Mouse (Mus musculus) G1E (cell line): ENCODE measurements around the gene Cd3d.

ENCODE experiments used
- CTCF ChIP-seq: IDR thresholded peaks from 2 replicates; pipeline ENCODE4 v1.5.1; 2012; ENCODE audit warnings: low read depth, low read length, inconsistent platforms, mixed read lengths
- GATA1 ChIP-seq: IDR thresholded peaks from 2 replicates; pipeline ENCODE4 v1.6.1; 2012; ENCODE audit warnings: borderline replicate concordance, low read length, inconsistent platforms, mixed read lengths
- GATA2 ChIP-seq: IDR thresholded peaks from 2 replicates; pipeline ENCODE4 v1.6.1; 2012; ENCODE audit warnings: low read depth, low read length, inconsistent platforms, borderline replicate concordance
- POLR2AphosphoS5 ChIP-seq: IDR thresholded peaks from 2 replicates; pipeline ENCODE4 v1.6.1; 2012; ENCODE audit warnings: low read depth, low read length, inconsistent platforms; ENCODE audit not compliant: insufficient replicate concordance
- TAL1 ChIP-seq: conservative IDR thresholded peaks from 2 replicates; pipeline ENCODE4 v1.6.1; 2012; ENCODE audit warnings: low read depth, low read length, inconsistent platforms, mixed read lengths

DNA sequence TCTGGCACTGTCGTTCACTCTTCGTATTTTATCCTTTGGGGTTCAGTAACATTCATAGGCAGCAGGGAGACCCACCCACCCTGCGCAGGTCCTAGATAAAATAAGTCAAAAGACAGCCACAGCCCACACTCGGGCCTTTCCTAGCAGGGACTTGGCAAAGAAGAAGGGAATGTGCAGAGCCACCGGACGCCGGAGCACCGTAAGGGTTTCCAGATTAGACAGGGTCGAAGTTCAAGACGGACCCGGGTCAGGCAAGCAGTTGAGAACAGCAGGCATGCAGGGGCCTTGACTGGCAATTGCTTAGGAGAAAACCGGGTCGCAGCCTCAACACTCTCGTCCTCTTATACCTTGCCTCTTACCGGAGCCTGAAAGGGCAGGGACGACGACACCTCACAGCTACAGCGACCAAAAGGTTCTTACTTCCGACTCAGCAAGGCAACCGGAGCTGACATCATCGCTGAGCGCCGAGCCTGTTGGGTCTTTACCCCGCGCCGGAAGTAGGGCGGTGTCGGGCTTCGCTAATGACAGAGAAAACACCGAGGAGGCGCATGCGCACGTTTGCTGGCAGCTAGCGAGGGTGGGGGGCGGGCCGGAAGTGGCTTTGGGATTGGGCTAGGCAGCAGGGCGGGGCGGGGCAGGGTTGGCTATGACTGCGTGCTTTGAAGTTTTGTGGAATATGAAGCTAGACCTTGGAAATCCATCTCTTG is 16.3 kb upstream of the Cd3d start, which contains the start of gene Ube4a:
- TF ChIP-seq CTCF: no peak
- TF ChIP-seq GATA1: no peak
- no peak for TF ChIP-seq POLR2AphosphoS5
- no peak for TF ChIP-seq TAL1
- TF ChIP-seq GATA2: no peak
